Mouse (Mus musculus) brain, adult 2 months (tissue): ENCODE results near the gene Acod1.

Source experiments
- DNase-seq: peaks from one replicate; pipeline ENCODE4 v3.0.0; 2011; ENCODE audit warnings: low read depth, low spot score

Acod1 gene

GRCm38 (mm10) chr14:103072731-103073130, 26.0 kb downstream of the Acod1 start:
- DNase-seq, result no peak

- no peak for DNase-seq
These were observed 27.0 kb downstream of the Acod1 start for GRCm38 (mm10) chr14:103073825-103074224.

- DNase-seq, result no peak
These were observed 28.4 kb downstream of the Acod1 start for GRCm38 (mm10) chr14:103075166-103075565.

GRCm38 (mm10) chr14:103077272-103078005, 30.7 kb downstream of the Acod1 start:
- no peak for DNase-seq

GRCm38 (mm10) chr14:103078006-103078912, 31.5 kb downstream of the Acod1 start:
- peak; percentile 69 for DNase-seq

GRCm38 (mm10) chr14:103079209-103079977, 32.6 kb downstream of the Acod1 start:
- DNase-seq, result peak; percentile 96

- no peak for DNase-seq
These were observed 39.2 kb downstream of the Acod1 start for GRCm38 (mm10) chr14:103085840-103086533.

- peak; percentile 79 for DNase-seq
These were observed 40.0 kb downstream of the Acod1 start for GRCm38 (mm10) chr14:103086671-103087324.

GRCm38 (mm10) chr14:103087846-103088245, 41.1 kb downstream of the Acod1 start:
- DNase-seq, result no peak

- DNase-seq, result peak; percentile 82
These were observed 41.8 kb downstream of the Acod1 start for GRCm38 (mm10) chr14:103088624-103089023.

GRCm38 (mm10) chr14:103093236-103093635, 46.5 kb downstream of the Acod1 start:
- no peak for DNase-seq

- no peak for DNase-seq
These were observed 46.9 kb downstream of the Acod1 start for GRCm38 (mm10) chr14:103093670-103094069.

GRCm38 (mm10) chr14:103095036-103095435, 48.3 kb downstream of the Acod1 start:
- DNase-seq, result no peak

- no peak for DNase-seq
These were observed 49.0 kb downstream of the Acod1 start for GRCm38 (mm10) chr14:103095826-103096225.

GRCm38 (mm10) chr14:103096621-103097020, 49.8 kb downstream of the Acod1 start:
- peak; percentile 43 for DNase-seq

GRCm38 (mm10) chr14:103098213-103098586, 51.4 kb downstream of the Acod1 start:
- no peak for DNase-seq

- peak; percentile 90 for DNase-seq
These were observed 51.9 kb downstream of the Acod1 start for GRCm38 (mm10) chr14:103098587-103099235.

- peak; percentile 96 for DNase-seq
These were observed 52.6 kb downstream of the Acod1 start, which contains the start of gene Fbxl3 for GRCm38 (mm10) chr14:103099238-103099933. TSS of gene Fbxl3 (minus strand) at chr14:103099566.

- DNase-seq, result no peak
These were observed 53.5 kb downstream of the Acod1 start for GRCm38 (mm10) chr14:103100296-103100695.
